Mouse (Mus musculus) brain, embryonic 18.5 days (tissue): Measurements from ENCODE around the gene Dapk2.

Experiments
- DNase-seq: peaks from one replicate; pipeline ENCODE4 v3.0.0-alpha.2; 2012; ENCODE audit warnings: low read depth, low spot score

Dapk2 gene

DNA sequence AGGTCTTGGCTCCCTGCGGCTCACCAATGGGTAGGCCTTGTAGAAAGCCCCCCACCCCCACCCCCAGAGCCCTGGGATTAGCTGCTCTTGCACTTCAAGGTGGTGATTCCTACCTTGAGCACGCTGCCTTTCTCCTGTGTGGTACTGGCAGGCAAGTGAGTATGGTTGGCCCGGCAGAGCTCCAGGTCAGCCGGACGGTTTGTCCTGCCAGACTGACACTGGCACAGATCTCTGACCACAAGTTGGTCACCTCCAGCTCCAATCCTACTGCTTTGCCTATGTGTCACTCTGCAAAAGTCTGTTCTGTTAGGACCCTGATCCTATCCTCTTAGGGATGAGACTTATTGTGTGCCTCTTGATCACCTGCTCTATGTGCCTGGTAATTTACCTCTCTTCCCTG lies 26.5 kb downstream of the Dapk2 start:
- no peak for DNase-seq

DNA sequence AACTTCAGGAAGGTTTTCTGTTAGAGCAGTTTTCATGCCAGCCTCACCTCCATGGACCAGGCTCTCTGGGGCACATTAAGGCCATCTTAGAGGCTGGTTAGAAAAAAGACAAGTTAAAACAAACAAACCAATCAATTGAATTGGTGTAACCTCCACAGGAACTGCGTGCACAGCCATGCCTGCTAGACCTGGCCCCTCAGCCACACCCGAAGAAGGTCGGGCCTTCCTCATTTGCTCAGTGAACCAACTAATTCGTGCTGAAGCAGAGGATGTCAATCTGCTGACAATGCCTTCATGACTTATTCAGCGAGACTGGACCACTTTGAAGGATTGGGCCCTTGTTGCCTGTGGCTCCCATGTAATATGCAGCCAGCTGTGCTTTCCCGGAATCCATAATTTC lies 28.4 kb downstream of the Dapk2 start:
- DNase-seq = no peak

DNA sequence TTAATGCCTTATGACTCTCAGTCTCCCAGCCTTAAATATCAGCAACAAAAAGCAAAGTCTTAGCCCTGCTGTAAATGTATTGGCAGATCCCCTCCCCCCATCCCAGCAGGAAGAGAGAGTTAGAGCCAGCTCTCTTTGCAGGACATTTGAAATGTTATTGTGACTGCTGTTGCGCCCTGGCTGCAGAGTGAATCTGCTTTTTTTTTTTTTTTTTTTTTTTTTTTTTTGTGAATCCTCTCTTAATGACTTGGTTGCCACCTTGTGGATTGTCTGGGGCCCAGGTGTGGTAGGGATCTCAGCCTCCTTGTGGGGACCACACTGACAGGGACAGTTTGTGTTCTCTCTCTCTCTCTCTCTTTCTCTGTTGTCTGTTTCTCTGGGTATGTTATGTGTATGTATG lies 31.0 kb downstream of the Dapk2 start:
- DNase-seq = no peak

DNA sequence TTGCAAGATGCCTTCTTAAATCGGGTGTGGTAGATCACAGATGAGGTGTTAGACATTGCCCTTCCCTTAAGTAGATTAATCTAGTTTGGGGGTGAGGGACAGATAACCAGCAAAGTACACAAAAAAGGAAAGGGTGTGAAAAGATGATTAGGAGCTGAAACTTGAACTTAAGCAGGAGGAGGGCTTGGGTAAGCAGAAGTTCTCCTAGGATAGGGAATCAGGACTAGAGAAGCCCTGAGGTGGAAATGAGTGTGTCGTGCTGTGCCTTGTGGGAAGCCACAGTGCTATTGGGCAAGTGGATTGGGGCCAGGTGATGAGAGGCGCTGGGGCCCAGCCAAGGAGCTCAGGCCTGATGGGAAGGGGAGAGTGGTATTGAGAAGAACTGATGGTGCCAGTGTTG lies 36.0 kb downstream of the Dapk2 start:
- DNase-seq = no peak

DNA sequence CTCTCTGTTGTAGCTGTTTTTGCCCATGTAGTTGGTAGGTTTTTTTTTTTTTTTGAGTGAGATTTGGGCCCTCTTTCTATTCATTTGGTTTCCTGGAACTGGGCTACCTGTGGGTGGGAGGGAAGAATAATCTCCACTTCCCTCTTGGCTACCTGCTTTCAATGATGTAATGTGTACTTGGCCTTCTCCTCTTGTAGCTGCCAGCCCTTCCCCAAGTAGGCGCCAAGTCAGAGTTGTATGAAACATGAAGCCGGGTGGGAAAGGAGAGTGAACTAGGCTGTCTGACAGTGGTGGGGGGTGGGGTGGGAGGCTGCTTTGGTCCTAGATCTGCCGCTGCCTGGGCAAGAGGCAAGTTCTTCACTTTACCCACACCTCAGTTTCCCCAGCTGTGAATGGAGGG lies 38.5 kb downstream of the Dapk2 start:
- no peak for DNase-seq

DNA sequence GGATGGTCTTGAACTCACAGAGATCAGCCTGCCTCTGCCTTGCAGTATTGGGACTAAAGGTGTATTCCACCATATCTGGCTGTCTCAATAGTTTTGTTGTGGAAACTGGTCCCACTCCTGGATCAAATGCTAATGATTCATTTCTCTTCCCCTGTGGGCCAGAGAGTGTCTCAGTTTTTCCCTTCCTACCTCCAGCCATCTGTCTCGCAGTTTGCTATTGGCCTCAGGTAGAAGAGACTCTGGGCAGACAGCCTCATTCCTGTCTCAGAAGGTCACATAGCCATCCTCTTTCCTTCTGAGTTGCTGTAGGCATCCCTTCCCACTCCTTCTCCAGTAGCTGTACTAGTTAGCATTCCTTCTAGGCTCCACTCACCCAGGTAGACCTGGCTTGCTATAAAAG lies 40.5 kb downstream of the Dapk2 start:
- DNase-seq = no peak

DNA sequence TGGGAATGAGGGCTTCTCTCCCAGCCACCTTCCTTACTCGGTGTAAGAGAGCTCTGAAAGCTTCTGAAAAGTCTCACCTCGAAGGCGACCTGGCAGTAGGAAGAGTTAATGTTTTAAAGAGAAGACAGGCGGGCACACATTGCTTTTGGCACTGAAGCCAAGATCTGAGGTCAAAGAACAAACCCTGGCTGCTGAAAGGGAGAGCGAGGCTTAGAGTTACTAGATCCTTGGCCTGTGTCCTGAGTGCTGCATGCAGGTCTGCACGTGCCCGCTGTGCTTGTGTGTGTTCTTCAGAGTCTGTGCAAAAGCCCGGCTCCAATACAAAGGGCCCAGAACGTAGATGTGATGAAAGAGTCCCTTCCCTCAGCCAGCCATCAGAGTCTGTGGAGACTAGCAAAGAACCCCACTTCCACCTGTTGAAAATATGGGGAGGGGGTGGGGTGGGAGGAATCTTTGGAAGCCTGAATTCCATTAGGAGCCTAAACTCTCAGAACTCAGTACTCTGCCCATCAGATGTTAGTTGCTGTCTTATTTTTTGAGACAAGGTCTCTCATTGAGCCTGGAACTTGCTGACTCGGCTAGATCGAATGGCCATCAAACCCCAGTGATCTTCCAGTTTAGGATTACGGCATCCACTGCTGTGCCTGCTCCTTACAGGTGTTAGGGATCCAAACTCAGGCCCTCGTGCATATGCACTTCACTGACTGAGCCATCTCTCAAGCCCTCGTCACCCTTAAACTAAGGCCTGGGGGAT lies 41.8 kb downstream of the Dapk2 start:
- no peak for DNase-seq

DNA sequence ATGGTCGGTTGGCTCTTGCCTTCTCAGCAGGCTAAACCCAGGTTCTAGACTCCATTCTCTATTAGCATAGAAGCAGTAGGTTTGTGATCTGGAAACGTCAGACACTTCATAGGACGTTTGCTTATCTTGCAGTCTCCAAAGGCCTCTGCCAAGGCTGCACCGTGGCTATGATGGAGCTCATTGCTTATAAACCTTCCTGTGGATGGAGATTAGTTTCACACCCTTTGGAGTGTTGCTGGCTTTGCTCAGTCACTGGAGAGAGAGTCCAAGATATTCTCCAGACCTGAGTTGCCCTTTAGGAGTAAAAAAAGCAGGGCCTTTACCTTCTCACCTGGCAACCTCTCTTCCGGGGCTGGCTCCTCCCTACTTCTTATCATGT lies 42.4 kb downstream of the Dapk2 start:
- DNase-seq = no peak

DNA sequence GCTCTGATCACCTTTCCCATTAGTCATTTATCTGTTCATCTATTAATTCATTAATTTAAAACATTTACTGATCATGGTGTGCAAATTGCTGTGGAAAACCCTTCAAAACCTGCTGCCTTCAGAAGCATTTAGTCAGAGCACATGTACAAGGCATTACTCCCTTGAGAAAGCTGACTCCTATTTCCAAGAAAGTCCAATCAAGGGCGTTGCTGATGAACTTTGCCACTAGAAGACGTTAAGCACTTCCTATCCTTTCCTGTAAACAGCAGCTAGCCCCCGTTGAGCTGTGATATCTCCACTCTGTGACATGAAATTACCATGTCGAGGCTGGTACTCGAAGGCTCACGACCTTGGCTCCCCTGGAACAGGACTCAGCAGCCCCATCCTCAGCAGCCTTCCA lies 43.6 kb downstream of the Dapk2 start:
- no peak for DNase-seq

DNA sequence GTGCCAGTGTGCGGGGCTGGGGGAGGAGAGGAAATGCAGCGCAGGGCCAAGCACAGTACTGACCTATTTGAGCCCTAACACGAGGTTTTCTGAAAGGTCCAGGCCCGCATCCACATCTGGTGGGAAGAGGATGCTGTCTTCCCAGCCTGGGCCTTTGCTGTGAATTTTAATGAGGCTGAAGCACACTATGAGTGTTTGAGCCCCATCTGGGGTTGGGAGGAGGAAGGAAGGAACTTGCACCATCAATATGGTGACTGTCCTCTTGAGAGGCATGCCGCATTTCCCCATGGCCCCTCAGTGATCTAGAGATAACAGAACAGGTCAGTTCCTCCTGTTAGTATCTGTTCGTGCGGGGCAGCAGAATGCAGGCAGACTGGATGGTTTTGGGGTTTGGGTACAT lies 44.4 kb downstream of the Dapk2 start:
- no peak for DNase-seq

DNA sequence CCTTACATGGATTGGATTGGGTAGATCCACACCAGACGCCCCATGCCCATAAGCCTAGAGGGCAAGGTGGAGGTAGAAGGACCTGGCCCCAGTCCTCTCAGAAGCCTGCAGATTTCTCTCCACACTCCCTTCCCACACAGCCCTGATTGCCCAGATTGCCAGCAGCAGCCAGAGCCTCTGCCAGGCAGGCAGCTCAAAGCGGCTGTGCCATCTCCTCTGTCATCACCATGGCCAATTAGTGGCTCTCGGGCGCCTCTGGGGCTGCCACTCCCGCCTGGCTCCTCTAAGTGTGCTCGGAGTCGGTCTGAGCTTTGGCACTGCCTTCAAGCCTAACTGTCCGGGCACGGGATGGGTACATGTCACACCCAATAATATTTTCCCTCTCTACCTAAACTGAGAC lies 47.7 kb downstream of the Dapk2 start:
- DNase-seq = no peak

DNA sequence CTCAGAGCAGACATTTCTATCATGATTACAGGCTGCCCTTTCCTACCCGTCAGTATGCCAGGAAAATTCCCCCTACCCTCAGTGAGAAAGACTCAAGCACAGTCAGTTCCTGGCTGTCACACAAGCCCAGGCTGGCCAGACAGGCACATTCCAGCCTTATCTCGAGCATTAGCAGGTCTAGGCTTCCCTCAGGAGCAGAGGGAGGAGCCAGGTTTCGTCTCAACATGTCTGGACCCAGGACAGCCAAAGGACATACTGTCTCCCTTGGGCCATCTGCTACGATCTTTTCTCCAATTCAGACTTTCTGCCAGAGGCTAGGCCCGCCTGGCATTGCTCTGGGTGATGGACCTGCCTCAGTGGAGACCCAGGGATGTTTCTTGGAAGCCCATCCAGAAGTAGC lies 48.8 kb downstream of the Dapk2 start:
- no peak for DNase-seq

DNA sequence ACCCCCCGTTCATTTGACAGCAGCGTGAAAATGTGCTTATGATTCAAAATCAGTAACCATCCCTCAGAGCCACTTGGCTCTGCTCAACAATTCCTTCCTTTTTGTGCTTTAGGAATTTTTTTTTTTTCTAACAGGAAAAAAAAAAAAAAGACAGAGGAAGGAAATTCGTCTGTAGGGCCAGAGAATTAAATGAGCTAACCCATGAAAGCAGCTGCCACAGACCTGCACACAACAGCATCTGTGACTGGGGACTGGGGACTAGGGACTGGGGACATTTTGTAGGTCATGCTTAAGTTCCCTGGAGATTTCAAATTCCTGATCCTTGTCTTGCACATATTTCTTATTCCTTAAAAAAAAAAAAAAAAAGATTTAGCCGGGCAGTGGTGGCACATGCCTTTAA lies 53.4 kb downstream of the Dapk2 start:
- DNase-seq = no peak

DNA sequence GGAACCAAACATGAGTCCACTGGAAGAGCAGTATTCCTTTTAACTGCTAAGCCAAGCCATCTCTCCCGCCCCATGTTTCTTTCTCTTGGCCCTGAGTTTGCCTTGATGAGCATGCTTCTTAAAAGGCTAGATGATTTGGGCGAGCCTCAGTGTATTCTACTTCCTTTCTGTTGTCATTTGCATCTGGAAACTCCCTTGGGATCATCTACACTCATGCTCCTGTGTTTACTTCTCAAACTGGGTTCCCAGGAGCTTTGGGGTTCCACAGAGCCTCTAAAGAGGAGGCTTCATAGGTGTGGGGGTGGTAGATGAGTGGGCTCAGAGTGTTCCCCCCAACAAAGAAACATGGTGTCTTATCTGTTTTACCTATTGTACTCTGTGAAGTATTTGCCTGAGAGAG lies 54.1 kb downstream of the Dapk2 start:
- no peak for DNase-seq

DNA sequence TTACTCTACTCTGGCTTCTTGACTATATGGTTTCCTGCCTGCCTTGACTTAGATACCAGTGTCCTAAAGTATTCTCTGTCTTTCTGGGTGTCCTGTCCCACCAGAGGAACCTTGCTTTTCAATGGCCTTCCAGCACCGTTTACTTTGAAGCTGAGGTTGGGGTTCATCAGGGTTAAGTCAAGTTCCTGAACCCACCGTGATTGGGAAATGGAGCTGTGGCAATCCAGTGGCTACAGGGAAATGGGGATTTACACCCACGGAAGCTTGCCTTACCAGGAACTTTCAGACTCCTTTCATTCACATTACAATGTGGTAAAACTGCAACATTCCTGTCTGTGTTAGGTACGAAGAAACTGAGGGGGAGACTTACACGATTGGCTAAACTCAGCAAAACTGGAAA lies 54.8 kb downstream of the Dapk2 start:
- DNase-seq = no peak

DNA sequence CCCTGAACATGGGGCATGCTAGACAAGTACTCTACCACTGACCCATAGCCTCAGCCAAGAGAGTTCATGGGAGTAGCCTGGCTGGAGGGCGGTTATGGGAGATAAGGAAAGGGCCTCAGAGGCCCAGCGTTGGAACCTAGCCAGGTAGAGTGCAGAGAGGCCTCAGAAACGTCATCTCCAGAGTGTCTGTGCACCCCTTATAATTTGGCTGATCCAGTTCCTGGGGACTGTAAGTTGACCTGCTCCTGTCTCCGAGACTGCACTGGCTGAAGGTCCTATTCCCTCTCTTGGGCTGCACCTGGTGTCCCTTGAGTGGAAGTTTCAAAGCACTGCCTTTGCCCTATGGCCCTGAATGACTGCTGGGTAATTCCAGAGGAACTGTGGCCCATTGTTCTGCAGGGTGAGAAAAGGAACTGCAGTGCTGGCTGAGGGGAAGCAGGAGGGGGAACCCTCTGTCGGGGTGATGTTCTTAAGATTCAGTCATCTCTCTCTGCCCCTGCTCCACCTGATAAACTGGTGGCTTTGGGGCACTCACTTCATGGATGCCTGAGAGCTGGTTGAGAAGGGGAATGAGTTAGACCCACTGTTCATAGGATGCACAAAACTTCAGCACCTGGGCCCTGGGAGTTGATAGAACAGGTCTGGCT lies 55.5 kb downstream of the Dapk2 start:
- no peak for DNase-seq

DNA sequence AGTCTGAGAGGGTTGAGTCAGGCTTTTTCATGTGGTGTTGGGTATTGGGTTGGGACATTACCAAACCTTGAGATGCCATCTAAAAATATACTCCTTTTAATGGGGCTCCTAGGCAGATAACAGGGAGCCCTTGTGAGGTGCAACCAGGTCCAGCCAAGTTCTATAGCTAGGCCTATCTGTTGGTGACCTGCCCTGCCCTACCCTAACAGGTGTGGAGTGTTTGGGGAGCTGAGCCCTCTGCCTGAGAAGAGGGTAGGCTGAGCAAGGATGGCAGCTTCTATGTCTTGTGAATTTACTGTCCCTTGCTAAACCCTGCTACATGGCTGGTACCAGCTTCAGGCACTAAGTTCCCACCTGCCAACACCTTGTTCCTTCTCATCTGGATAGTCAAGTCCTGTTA lies 57.5 kb downstream of the Dapk2 start:
- no peak for DNase-seq

DNA sequence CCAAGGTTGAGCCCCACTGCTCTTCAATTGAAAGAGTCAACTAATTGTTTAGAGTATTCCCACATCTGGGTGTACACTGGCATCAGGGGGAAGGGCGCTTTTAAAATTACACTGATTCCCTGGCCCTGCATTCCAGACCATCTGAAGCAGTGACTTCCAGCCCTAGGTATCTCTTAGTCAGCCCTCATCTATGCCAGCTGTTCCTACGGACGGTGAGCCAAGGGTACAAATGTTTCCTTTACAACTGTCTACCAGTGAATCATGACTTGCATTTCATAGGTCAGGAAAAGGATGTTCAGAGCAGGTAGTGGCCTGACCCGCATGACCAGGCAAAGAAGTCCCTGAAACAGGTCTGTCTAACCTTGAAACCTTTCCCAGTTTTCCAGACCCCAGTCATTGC lies 59.9 kb downstream of the Dapk2 start:
- DNase-seq = no peak

DNA sequence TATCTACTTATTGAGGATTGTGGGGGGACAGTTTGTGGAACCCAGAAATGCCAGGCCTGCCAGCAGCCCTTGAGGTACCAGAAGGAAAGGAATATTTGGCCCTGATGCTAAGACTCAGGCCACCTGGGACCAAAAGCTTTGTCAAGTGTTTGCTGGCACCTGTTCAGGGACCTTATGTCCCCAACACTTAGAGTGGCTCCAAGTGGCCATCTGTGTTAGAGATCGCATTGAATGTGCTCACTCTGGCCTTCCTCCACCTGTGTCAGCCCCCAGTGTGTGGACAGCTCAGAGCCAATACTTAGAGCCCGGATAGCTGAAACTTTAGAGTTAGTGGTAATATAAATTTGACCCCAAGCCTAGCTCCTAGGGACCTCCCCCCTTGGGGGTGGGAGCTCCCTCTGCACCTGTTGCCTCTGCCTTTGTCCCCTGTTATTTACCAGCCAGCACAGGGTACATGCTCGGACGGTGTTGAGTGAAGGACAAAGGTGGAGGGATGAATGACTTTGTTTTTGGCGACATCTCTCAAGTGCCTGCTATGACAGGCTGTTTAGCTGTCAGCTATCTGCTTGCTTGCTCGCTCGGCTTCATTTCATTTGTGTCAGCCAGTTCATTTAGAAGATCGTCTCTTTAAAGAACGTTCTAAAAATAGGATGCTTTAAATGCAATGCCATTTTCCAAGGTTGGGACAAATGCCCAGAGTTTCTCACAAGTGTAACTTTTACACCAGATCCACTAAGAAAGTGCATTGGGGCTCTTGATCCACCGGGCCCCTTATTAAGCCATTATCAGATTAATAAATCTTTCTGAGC lies 61.1 kb downstream of the Dapk2 start:
- no peak for DNase-seq

DNA sequence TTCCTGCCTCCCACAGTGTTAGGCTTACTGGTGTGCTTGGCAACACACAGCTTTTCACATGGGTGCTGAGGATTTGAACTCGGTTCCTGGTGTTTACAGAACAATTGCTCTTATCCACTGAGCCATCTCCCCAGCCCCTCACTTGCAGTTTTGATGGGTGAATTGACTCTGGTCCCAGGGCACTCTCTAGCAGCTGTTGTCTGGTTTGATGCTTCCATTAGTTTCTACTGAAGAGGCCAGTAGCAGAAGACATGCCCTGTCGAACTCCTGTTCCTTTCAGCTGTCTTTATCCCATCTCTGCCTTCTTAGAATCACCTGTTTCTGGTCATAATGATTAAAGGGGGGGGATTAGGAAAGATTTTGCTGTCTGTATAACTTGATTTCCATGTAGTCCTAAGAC lies 65.8 kb downstream of the Dapk2 start:
- no peak for DNase-seq

DNA sequence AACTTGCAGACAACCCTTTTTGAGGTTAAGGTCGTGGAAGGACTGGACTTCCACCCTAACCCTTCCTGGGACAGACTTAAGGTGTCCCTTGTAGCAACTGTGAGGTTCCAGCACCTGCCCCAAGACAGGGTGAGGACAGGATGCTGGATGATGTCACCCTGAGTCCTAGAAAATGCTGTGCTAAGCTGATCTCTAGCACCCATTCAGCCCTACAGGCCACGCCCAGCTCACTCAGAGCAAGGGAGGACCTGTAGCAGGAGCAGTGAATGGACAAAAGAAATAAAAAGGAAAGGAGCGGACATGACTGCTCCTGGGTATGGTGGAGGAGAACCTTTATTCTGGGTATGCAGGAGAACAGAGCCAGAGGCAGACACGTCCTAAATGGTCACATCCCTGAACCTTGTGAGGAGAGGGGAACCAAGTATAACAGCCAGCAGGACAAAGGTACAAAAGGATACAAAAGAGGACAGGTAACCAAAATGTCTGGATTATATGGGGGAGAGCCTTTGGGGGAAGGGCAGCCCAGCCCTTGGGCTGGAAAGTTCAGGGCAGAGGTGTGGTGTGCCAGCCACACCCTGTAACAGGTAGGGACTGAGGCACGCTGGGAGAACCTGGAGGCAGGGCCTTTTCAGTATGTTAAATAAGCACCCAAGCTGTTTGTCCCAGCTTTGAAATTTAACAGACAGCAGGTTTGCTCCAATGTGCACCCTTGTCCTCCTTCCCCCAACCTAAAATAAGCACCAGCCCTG lies 67.9 kb downstream of the Dapk2 start:
- DNase-seq = no peak

DNA sequence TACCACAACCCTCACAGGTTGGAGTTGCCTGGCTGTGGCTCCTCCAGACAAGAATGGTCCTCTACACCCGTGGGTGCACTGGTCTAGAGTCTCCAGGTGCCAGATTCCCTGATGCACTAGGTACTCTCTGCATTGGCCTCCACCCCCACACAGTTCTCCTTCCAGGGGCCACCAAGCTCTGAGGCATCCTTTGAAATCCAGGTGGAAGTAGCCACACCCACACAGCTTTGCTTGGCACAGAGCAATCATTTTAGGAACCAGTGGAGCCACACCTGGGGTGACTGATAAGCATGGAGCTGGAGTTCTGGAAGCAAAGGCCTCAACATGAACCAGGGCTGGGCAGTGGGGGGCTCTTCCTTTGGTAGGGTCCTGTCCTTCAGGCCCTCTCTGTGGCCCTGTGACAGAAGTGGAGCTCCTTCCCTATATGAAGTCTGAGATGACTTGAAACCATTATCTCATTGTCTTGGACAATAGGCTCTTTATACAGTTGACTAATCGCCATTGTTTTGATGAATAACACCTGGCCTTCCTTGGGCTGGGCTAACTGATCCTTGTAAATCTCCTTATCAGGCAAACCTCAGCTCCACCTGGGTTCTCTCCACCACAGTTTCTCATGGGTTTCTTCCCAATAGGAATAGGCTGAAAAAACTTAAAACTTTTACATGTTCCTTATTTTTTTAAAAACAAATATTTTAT lies 70.6 kb downstream of the Dapk2 start:
- DNase-seq = no peak
